Mouse (Mus musculus): ENCODE measurements around the gene Gpr183.

Gpr183 gene

DNA sequence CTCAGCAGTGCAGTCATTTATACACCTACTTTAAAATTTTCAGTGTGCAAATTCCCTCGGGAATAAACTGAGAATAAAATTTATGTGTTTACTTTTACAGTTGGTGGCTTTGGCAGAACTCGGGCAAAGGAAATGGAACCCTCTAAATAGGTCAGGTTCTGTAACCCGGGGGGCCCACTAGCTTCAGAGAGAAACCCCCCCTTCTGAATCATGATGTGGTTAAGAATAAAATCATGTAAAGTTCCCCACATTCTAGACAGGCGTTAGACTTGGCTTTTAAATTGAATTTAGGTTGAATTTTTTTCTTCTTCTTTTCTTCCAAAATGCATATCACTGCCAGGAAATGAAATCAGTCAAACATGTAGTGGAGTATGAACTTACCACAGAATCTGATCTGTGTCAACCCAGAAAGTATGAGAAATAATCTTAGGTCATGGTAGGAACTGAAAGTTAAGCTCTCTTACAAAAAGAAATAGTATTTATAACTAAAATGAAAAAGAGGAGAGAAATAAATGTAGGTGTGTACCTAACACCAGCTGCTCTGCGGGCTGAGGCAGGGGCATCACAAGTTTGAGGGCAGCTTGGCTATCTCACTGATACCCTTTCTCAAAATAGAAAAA is 9.7 kb downstream of the Gpr183 start:
- DNase-seq: no peak

DNA sequence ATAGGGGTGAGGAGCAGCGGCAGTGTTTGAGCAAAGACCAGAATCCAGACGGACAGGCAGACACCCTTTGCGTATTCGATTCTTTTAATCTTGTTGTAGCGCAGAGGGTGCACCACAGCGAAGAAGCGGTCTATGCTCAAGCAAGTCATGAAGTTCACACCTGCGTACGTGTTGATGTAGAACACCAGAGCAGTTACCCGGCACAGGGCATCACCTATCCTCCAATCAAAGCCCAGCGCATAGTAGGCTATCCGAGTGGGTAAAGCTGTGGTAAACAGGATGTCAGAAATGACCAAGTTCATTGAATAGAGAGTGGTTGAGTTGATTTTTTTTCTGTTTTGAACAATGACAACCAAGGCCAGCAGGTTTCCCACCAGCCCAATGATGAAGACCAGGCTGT is 10.4 kb downstream of the Gpr183 start:
- DNase-seq: no peak

DNA sequence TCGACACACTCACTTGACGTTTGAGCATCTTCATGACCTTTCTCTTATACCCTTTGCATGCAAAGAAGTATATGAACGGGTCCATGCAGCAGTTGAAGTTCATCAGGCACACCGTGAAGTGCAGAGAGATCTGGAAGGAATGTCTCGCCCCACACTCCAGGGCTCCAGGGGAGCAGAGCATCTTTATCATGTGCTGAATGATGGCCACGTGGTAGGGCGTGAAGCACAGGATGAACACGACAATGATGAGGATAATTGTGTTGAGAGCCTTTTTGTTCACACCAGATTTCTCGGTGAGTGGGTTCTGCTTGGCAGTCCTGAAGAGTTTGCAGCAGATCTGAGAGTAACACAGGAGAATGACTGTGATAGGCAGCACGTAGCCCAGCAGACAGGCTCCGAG is 10.9 kb downstream of the Gpr183 start:
- no peak for DNase-seq

DNA sequence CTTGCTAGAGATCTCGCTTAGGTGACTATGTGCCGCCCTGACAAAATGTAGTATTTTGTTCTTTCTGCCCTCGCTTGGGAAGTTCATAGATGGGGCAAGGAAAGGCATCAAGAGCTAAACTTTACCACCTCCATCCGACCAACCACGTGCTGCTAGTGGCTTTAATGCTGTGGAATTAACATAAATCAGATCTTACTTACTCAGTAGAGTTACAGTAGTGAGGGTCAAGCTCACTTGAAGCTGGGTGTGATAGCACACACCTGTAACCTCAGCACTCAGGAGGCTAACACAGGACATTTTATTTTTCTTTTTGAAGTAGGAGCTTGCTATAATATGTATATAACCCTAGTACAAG is 13.0 kb downstream of the Gpr183 start:
- DNase-seq: no peak

DNA sequence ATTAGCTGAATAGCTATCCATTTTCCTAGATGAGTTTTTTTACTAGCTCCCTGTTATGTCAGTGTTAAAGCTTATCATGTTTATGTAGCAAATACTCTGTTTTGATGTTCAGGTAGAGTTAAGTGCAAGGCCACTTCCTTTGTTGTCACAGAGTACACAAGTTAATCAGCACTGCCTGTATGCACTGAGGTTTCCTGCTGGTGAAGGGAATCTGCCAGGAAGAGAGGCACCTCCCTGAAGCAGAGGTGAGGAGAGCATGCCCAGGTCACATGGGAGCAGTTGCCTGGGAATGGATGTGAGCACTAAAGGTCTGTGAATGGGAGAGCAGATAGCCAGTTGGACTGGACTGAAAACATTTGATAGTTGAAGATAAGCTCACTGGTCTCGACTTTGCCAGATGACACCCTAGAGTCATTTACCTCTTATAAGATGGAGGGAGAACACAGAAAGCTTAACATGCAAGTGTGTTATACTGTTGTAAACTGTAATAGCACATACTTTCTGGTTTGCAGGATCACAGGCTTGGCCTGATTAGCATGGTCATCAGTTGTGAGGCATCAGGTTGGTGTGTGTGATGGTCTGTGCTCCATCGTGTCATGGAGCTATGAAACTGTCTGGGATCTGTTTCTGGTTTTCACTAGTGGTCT is 13.5 kb downstream of the Gpr183 start:
- DNase-seq: no peak

DNA sequence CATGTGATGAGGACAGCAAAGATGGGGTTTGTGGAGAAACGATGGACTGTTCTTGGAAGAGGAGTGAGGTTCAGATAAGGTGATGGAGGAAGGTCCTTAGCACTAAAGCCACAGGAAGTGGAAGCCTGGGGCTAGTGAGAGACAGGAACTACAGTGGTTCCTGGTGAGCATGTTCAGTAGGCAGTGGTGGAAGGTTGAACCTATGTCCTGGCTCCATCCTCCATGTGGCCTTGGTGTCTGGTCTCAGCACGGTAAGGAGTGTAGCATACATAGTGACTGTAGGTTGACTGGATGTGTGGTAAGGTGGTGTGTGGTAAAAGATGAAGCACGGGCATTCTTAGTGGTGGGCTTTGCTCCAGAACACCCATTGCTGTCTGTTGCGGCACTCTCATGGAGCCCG is 15.1 kb downstream of the Gpr183 start:
- DNase-seq: no peak

DNA sequence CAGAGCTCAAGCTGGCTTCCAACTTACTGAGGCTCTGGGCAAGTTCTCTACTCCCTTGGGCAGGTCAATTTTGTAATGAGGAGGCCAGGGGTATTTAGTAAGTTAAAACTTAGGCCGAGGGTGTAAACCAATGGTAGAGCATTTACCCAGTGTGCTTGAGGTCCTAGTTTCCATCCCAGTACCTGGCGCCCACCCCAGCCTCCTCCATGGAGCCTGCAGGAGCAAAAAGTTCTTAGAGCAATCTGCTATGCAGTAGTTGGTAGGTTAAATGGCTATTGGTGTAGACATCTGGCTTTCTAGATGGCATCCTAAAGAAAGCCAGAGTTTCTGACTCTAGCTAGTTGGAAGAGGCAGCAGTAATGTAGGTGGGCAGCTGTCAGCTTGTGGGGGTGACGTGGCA is 15.6 kb downstream of the Gpr183 start:
- DNase-seq: no peak

DNA sequence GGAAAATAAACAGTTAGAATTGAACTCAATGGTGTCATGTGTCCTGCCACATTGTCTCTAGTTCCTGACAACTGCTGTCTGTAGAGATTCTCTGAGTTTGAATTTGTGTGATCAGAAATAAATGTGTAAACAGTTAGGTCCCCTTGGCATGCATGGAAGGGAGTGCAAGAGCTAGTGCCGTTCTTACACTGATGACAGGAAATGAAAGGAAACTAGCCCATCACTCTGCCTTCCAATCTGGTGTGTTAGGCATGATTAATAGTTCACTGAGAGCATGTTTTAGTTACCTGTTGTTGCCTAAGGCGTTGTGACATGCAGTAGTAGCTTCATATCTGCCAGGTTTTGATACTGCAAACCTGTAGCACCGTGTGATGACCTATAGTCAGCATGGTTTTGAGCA is 17.0 kb downstream of the Gpr183 start:
- no peak for DNase-seq

DNA sequence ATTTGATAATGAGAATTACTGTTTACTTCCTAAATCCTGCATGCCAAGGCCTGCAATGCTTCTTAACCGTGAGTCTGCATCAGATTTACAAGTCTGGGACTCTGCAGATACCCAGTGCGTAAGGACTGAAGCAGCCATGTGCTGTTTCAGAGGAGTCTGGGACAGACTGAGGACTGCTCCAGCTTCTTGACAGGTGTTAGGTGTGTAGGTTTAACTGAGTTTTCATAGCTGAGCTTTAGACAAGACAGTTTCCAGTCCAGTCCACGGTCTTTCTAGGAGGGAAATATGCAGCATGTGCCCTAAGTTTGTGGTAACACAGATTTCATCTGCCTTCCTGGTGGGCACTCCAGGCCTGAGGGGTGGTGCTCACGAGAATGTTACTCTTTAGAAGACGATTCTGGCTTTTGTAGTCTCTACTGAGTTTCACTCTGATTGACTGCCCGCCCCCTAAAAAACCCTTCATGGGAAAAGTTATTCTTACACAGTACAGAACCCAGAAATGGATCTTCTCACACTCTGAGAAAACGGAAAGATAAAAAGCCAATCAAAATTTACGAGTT is 17.7 kb downstream of the Gpr183 start:
- DNase-seq: no peak

DNA sequence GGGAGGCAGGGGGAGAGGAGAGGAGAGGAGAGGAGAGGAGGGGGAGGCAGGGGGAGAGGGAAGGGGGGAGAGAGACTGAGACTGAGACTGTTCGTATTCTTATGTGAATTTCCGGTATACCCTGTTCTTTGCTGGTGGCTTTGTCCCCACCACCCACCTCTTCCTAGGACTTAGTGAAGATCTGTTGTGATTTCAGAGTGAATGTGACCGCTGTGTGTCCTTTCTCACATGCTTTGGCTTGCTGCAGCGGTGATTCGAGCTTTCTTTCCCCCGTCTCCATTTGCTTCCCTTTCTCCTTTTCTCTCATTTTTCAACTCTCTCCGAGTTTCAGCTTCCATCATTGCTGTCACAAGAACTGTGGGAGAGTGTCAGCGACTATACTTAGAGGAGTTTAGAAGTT is 18.3 kb downstream of the Gpr183 start:
- DNase-seq: no peak

DNA sequence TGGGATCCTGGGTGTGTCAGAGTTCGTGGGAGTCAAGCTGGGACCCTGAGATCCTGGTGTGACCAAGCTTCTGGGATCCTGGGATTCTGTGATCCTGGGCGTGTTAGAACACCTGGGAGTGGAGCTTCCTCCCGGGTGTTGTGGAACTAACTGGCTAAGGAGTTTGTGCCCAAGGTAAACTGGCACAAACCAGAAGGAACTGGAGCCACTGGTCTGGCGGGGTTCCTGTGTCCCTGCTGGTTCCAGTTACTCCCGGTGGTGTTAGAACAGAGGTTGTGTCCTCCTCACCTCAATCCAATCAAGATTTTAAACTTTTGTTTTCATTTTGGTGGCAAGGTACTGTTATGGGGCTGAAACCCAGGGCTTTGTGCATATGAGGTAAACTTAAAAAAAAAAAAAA is 18.9 kb downstream of the Gpr183 start:
- DNase-seq: peak; percentile 34

DNA sequence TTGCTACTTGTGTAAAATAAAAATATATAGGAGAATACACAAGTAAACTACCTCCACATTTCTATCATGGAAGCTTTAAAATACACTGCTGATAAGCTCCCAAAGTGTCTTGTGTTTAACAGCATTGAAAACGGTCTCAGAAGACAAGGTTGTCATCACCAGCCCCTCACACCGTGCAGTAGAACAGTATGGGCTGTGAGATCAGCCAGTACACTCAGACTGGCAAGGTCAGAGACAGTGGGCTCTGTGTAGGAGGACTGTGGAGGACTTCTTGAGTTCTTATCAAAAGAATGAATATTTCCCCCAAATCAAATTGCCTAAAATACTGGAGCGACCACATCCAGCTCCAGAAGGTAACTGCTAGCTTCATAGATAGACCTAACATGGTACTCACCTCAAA is 25.4 kb downstream of the Gpr183 start:
- DNase-seq: no peak

DNA sequence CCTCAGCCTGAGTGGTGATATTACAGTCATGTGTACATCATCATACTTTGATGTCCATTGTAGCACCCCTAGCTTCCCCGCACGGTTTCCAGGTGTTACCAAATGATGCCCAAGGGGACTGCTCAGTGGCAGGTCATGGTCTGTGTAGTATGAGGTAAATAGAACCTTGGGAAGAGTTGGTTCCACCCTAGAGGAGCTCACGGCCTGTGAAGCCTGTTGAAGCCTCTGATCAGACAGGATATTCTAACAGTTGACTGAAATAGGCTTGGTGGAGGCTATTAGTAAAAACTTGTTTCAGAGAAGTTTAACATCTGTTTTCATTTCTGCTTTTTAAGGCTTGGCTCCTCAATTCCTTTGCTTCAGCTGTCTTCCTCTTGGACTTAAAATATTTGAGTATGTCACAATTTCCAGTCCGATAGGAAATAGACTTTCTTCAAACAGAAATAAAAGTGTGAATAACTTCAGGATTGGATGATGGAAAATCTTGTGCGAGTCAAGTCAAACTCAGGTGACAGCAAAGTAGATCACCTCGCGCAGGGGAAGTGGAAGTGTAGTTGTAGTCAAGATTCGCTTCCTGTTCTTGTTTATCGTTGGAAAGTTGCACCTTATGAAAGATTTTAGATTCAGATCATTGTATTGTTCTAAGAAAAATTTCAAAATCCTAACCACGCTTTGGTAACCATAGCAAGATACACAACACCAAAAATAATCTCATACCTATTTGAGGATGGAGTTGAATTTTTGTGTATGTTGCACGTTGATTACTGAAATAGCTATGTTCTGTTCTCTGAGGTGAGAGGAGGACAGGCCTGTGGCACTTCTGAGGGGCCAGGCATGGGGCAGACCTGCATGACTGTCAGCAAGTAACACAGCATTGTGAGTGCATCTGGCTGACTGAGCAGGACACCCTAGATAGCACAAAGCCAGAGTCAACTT is 26.5 kb downstream of the Gpr183 start:
- DNase-seq: no peak

DNA sequence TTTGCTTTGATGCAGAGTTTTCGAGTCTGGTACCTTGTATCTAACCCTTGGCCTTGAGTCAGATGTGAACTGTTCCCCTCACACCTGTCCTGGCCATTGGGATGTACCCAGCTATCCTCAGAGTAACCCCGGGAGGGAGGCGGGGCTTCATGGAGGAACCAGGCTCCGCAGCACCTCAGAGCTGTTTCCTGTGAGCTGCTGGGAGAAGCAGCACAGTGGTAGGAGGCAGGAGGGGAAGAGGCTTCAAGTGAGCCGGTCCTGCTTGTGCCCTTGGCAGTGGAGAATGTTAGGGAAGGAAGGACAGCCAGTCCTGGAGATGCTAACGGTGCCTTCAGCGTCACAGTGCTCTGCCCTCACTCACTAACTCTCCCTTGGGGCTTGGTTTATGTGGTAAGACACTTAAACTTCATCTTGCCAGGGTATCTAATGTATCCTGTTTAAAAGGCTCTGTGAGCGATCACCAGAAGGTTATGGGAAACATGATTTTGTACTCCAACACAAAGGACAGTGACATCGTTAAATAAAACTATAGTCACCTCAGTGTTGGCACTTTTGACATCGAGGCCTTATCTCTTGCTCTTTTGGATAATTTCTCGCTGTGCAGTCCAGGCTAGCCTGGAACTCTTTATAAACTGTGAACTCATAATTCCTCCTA is 27.3 kb downstream of the Gpr183 start:
- DNase-seq: no peak

DNA sequence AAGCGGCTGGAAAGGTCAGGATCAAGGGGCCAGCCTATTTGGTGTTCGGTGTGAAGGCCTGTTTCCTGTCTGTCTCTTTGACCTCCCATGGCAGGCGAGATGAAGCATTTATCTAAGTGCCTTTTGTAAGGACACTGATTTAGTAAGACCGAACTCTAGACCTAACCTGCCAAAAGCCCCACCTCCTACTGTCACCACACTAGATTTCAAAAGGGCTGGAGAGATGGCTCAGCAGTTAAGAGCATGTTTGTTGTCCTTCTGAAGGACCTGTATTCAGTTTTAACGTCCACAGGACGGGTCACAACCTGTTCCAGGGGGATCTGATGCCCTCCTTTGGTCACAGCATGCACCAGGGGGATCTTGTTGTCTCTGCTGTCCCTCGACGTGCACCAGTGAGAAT is 28.1 kb downstream of the Gpr183 start:
- no peak for DNase-seq

DNA sequence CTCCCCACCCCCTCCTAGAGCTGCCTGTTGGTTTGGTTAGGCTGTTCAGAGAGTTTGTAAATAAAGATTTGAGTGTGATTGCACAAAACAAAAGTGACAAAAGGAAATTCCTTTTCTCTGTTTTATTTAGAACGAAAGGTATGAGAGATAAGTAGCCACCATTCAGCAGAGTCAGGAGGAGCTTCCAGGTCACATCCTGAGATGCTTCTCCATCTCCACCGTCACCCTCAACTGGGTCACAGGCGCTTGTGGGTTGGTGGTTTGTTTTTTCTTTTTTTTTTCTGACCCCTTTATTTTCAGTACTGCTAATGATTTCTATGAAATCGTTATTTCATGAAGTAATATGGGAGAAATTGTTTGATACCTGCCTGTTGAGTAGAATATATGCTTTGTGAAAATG is 28.6 kb downstream of the Gpr183 start:
- DNase-seq: no peak

DNA sequence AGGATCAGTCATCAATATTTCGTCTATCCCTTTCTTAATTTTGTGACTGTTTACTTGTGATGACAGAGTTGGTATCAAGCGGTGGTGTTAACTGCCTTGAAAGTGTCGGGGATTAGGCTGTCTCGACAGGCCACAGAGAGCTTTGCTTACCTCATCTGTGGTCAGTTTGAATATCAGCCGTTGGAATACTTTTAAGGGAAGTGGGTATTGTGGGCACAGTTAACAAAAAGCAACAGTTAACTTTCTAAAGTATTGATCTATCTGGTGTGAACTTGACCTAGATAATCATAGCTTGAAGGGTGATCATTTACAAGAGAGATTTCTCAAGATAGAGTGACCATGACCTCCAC is 30.4 kb downstream of the Gpr183 start:
- DNase-seq: no peak

DNA sequence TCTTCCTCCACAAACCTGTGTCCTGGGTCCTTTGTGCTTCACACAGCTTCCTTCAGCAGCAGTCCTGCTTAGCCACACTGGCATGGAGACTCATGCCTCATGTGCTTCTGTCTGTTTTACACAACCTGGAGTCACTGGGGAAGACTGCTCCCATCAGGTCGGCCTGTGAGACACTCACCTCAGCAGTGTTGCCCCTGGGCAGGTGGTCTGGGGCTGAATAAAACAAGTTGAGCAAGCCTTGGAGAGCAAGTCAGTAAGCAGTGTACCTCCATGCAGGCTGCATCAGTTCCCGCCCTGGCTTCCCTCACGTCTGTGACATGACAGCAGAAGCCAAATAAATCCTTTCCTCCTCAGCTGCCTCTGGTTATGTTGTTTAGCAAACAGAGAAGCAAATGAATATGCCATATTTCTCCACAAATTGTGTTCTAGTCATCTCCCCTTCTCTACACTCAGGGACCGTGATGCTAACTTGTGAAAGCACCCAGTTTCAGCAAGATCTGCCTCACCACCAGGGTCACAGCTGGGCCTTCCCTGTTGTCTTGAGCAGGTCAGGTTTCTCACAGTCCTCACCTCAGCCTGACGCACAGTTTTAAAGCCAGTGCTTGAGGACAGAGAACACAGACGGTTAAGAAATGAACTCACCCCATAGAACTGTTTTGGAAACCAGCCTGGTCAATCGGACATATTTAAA is 30.9 kb downstream of the Gpr183 start:
- DNase-seq: no peak

DNA sequence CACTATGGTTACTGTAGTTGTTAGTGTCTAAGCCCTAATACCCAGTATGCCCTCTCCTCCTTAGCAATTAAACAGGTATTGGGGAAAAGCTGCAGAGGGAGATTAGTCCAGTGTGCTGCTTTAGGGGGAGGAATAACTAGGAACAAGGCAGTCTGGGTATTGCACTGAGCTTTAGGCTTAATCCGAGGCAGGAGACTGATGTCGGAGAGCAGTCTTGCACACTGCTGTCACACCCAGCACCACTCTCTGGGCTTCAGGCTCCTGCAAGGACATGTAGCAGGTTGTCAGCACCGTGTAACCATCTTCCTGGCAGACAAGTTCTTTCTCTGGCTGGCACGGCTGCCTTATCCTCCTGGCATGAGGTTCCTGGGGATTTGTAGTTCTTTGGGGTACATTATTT is 32.8 kb downstream of the Gpr183 start:
- DNase-seq: no peak

DNA sequence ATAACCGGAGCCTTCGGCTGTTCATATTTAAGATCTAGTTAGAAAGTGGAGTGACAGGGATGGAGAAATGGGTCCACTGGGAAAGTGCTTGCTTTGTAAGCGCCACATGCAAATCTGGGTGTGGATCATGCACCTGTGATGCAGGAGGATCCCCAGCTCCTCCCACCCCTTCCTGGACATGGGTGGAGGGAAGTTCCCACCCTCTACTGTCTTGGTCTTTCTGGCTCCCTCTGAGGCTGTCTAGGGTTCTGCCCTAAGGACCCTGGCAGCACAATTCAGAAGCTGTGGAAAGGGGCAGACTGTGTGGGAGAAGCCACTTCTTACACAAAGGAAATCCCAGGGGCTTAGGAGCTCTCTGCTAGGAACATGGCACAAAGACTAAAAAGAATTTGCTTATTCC is 33.4 kb downstream of the Gpr183 start:
- DNase-seq: no peak

DNA sequence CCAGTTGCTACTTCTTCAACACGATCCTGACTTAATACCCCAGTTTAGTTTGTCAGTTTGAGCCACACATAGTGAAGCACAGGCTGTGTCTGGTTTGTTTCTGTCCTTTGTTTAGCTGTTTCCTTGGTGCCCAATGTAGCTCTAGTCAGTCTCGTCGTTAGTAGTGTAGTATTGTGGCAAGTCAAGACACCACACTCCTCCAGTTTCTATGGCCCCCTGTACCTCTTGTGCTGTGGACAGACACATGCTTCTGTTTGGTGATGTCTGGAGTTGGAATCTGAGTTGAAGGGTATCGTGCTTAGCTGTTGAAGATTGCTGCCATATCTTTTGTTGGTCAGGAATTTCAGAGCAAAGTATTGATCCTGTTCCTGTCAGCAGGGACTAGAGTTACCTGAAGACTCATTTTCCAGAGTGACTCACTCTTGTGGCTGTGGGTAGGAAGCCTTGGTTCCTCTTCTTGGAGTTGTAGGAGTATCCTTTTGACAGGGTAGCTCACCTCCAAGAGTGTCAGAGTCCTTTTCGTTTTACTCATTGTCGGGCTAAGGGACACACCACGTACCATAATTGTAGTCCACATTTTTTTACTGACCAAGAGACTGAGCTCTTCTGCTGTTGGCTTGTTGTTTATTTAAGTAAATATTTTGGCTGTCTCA is 34.1 kb downstream of the Gpr183 start:
- no peak for DNase-seq

DNA sequence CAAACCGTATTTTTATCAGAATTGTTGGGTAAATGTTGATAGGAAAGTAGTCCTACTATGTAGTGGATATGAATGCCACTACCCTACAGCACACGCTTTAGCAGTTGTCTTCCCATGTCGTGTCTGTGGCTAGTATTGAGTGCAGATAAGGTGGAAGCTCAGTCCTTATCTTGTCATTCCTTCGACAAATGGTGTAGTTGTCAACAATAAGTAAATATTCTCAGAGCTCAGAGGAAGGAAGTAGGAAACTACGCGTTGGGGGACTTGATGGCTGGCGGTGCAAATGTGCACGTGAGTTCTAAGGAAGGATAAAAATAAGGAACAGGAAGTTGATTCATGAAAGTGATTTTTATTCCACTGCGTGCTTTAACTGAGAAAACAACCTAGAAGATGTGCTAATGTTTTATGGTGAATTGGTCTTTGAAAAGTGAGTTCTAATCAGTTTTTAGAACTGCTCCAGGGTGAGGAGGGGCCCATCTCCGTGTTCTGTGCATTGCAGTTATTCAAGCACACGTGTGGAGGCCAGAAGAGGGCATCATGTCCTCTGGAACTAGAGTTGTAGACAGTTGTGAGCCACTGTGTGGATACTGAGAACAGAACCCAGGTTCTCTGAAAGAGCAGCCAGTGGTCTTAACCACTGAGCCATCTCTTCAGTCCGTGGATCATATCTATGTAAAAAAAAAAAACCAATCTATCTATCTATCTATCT is 35.6 kb downstream of the Gpr183 start:
- DNase-seq: no peak

All from kidney, adult 18-20 months (tissue).